Mouse (Mus musculus): ENCODE data around the gene Hspa4l.
"Not testable (repeated sequence)": the region's sequence is repeated elsewhere in the genome, so short reads cannot be mapped to it uniquely, and the experiment has no call there.

The Hspa4l gene

DNA sequence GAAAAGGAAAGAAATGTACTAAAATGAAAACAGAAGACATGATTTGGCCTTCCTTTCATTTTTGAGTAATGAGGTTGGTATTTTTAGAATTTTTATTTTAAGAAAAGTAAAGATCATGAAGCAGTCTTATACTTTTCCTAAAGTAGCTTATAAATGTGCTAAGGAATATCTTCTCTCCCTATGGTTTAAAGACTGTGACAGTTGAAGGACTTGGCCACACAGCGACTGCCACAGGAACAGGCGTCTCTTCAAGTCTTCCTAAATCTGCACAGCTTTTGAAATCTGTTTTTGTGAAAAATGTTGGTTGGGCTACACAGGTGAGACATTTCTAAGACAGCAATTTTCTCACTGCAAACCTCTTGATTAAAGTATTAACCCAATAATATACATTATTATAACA, 69.0 kb downstream of the Hspa4l start:
- peak; percentile 65 for ATAC-seq (ENCODE audit: low TSS enrichment)

DNA sequence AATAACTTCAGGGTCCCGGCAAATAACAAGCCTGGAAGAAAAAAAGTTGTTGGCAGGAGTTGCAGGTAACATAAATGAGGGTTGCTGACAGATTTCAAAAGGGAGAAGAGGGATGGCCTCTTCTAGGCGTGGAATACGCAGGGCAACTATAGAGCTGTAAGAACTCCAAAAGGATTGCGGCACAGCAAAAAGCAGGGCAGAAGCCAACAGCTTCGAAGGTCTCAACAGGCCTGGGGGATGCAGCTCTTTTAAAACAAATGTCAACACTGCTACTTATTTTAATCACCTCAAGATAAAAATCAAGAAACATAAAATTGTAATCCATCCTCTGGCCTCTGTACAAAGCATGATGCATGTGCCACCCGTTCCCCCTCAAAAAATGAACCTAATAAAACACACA, 101.2 kb downstream of the Hspa4l start:
- ATAC-seq (ENCODE audit: low TSS enrichment): not testable (repeated sequence)
